Mouse (Mus musculus) stomach, postnatal 0 days (tissue): ENCODE measurements around the gene Gpr155. TPM values are rescaled to one million over a fixed set of nuclear protein-coding genes. Genes with fewer than 3 reads are reported as not detected.
A peak's percentile ranks its signal among the peaks of the same experiment; 100 is the strongest.

Experiments
- ATAC-seq: fragments of 200-750 bp; cut with Nextera tagmentation; 2 replicates; pipeline ENCODE4 v1.8.0; 2017; ENCODE audit not compliant: low FRiP score, low TSS enrichment
- DNase-seq: peaks from one replicate; pipeline ENCODE4 v3.0.0-alpha.2; 2016; ENCODE audit warnings: low spot score
- H3K27ac ChIP-seq: fragments of 300-500 bp; sonication (generic); replicated peaks from 2 replicates; pipeline ENCODE4 v1.5.1; 2014; ENCODE audit warnings: mild to moderate bottlenecking, control low read depth
- H3K27me3 ChIP-seq: fragments of 300-500 bp; sonication (generic); 2 replicates; pipeline ENCODE4 v1.6.1; 2014; ENCODE audit warnings: low read length; ENCODE audit not compliant: control insufficient read depth, insufficient read depth
- H3K36me3 ChIP-seq: fragments of 300-500 bp; sonication (generic); 2 replicates; pipeline ENCODE4 v1.6.1; 2014; ENCODE audit warnings: low read length, mixed read lengths; ENCODE audit not compliant: control insufficient read depth, insufficient read depth
- H3K4me1 ChIP-seq: fragments of 300-500 bp; sonication (generic); replicated peaks from 2 replicates; pipeline ENCODE4 v1.6.1; 2014; ENCODE audit warnings: antibody characterized with exemption; ENCODE audit not compliant: control insufficient read depth, insufficient read depth
- H3K4me2 ChIP-seq: fragments of 300-500 bp; sonication (generic); replicated peaks from 2 replicates; pipeline ENCODE4 v1.6.1; 2014; ENCODE audit warnings: low read depth, mild to moderate bottlenecking, control low read depth, moderate library complexity
- H3K4me3 ChIP-seq: fragments of 300-500 bp; sonication (generic); 2 replicates; pipeline ENCODE4 v1.5.1; 2014; ENCODE audit warnings: low read depth, low read length, control low read depth
- H3K9ac ChIP-seq: fragments of 300-500 bp; sonication (generic); 2 replicates; pipeline ENCODE4 v1.6.1; 2014; ENCODE audit warnings: mild to moderate bottlenecking, low read length, control low read depth, mixed read lengths
- H3K9me3 ChIP-seq: fragments of 300-500 bp; sonication (generic); 2 replicates; pipeline ENCODE4 v1.6.1; 2016; ENCODE audit warnings: low read length; ENCODE audit not compliant: control insufficient read depth
- CTCF ChIP-seq: IDR thresholded peaks from 2 replicates; pipeline ENCODE4 v1.5.1; 2016; ENCODE audit warnings: antibody characterized with exemption, low read depth, mild to moderate bottlenecking, moderate library complexity
- EP300 ChIP-seq: optimal IDR thresholded peaks from 2 replicates; pipeline ENCODE3; 2016; ENCODE audit warnings: antibody characterized with exemption
- WGBS: fragments of 180-500 bp; shearing (Covaris S2); extraction: QIAGEN DNeasy Blood & Tissue Kit; methylation state at CpG from one replicate; pipeline ENCODE4 v1.1.7; 2014; 5-methylcytosine and 5-hydroxymethylcytosine counted together
- polyA plus RNA-seq: library from polyadenylated mRNA; unstranded; fragments of >200 nt; fragmentation: Nextera tagmentation; extraction: Ambion mirVana; gene quantifications from 2 replicates; pipeline ENCODE4 v1.2.1, GENCODE M21; 2015

The Gpr155 gene
- polyA plus RNA-seq, 1 experiment from 2014 or later, result 11.8 TPM

GRCm38 (mm10) chr2:73343701-73344100, 42.7 kb downstream of the Gpr155 start:
- no peaks in the 10 kb centered on the region for H3K4me1 ChIP-seq
- H3K9me3 ChIP-seq, result no peaks in the 10 kb centered on the region
- 79% methylated on average over 5 of the region's 5 CpGs for WGBS
- no peak for ATAC-seq
- H3K4me2 ChIP-seq, result no peak overlapping the region
- H3K4me3 ChIP-seq, result no peak overlapping the region
- H3K36me3 ChIP-seq, result no peaks in the 10 kb centered on the region
- no peak overlapping the region for H3K9ac ChIP-seq
- H3K27me3 ChIP-seq, result no peaks in the 10 kb centered on the region
- no peak overlapping the region for H3K27ac ChIP-seq
- TF ChIP-seq CTCF, result no peak
- no peak for TF ChIP-seq EP300
- DNase-seq, result no peak

GRCm38 (mm10) chr2:73338415-73338814, 48.0 kb downstream of the Gpr155 start:
- Histone ChIP-seq H3K4me2 (no peak overlapping the region), H3K27ac (no peak overlapping the region), H3K36me3 (no peaks in the 10 kb centered on the region), H3K9ac (no peak overlapping the region), H3K9me3 (no peaks in the 10 kb centered on the region), H3K4me1 (no peaks in the 10 kb centered on the region), H3K4me3 (no peak overlapping the region), H3K27me3 (no peaks in the 10 kb centered on the region)
- 66% methylated on average over 8 of the region's 8 CpGs for WGBS
- DNase-seq (no peak), ATAC-seq (no peak)
- TF ChIP-seq EP300 (no peak), CTCF (no peak)

- H3K4me1 ChIP-seq, result no peaks in the 10 kb centered on the region
- no peaks in the 10 kb centered on the region for H3K27me3 ChIP-seq
- H3K9me3 ChIP-seq, result no peaks in the 10 kb centered on the region
- no peak overlapping the region for H3K27ac ChIP-seq
- TF ChIP-seq CTCF (no peak), EP300 (no peak)
- H3K36me3 ChIP-seq, result no peaks in the 10 kb centered on the region
- DNase-seq (no peak), ATAC-seq (no peak)
- no peak overlapping the region for H3K4me3 ChIP-seq
- no peak overlapping the region for H3K9ac ChIP-seq
- WGBS, result 70% methylated on average over 3 of the region's 3 CpGs
- H3K4me2 ChIP-seq, result no peak overlapping the region
Measured at GRCm38 (mm10) chr2:73335949-73336348, 50.4 kb downstream of the Gpr155 start.

GRCm38 (mm10) chr2:73325871-73326270, 60.5 kb downstream of the Gpr155 start:
- no peak overlapping the region for H3K9ac ChIP-seq
- no peak overlapping the region for H3K4me3 ChIP-seq
- no peaks in the 10 kb centered on the region for H3K36me3 ChIP-seq
- no peak for ATAC-seq
- no peaks in the 10 kb centered on the region for H3K9me3 ChIP-seq
- H3K4me1 ChIP-seq, result no peaks in the 10 kb centered on the region
- no peak overlapping the region for H3K4me2 ChIP-seq
- no peak for TF ChIP-seq CTCF
- TF ChIP-seq EP300, result no peak
- WGBS, result 88% methylated on average over 5 of the region's 5 CpGs
- DNase-seq, result no peak
- no peaks in the 10 kb centered on the region for H3K27me3 ChIP-seq
- no peak overlapping the region for H3K27ac ChIP-seq

DNA sequence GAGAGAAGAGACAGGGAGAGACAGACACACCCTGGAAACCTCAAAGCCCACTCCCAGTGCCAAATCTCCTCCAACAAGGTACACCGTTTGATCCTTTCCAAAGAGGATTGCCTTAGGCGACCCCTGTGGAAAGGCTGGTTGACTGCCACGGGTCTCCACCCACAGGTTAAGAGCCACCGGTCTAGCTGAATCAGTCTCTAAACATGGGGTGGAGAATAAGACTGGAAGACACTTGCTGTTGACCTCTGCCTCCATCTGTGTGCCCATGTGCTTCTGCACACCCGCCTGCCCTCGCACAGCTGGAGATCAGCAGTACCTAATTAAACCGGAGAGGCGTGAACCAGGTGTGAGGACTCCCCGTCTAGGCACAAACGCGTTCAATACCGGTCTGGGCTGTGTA, 63.4 kb downstream of the Gpr155 start:
- no peaks in the 10 kb centered on the region for H3K27me3 ChIP-seq
- H3K9ac ChIP-seq, result no peak overlapping the region
- no peak overlapping the region for H3K27ac ChIP-seq
- no peak for TF ChIP-seq CTCF
- TF ChIP-seq EP300, result no peak
- H3K4me2 ChIP-seq, result no peak overlapping the region
- H3K9me3 ChIP-seq, result no peaks in the 10 kb centered on the region
- no peak for DNase-seq
- 66% methylated on average over 12 of the region's 12 CpGs for WGBS
- ATAC-seq, result no peak
- no peaks in the 10 kb centered on the region for H3K36me3 ChIP-seq
- H3K4me3 ChIP-seq, result no peak overlapping the region
- H3K4me1 ChIP-seq, result no peaks in the 10 kb centered on the region

- H3K27ac ChIP-seq, result no peak overlapping the region
- no peaks in the 10 kb centered on the region for H3K36me3 ChIP-seq
- 75% methylated on average over 5 of the region's 5 CpGs for WGBS
- no peak overlapping the region for H3K9ac ChIP-seq
- H3K4me3 ChIP-seq, result no peak overlapping the region
- no peak for DNase-seq
- ATAC-seq, result 0 out of 2 replicates have a peak, but pooled peaks have one; percentile 54
- no peaks in the 10 kb centered on the region for H3K9me3 ChIP-seq
- no peaks in the 10 kb centered on the region for H3K27me3 ChIP-seq
- no peaks in the 10 kb centered on the region for H3K4me1 ChIP-seq
- H3K4me2 ChIP-seq, result no peak overlapping the region
- TF ChIP-seq CTCF (no peak), EP300 (no peak)
Measured at GRCm38 (mm10) chr2:73319218-73319617, 67.2 kb downstream of the Gpr155 start.
